Mouse (Mus musculus) small intestine, adult 2 months (tissue): Measurements from ENCODE around the gene Cmtm7.

Source experiments
- CTCF ChIP-seq: fragments of 200-500 bp; IDR thresholded peaks from 2 replicates; pipeline ENCODE4 v1.5.1; 2012; ENCODE audit warnings: low read depth, mild to moderate bottlenecking, control low read depth, inconsistent platforms, low read length, moderate library complexity, mixed read lengths; ENCODE audit not compliant: insufficient replicate concordance, insufficient read length; ENCODE audit errors: extremely low read depth
- POLR2A ChIP-seq: fragments of 200-500 bp; IDR thresholded peaks from 2 replicates; pipeline ENCODE4 v1.6.1; 2012; ENCODE audit warnings: low read depth, mild to moderate bottlenecking, control low read depth, inconsistent platforms, low read length, moderate library complexity

DNA sequence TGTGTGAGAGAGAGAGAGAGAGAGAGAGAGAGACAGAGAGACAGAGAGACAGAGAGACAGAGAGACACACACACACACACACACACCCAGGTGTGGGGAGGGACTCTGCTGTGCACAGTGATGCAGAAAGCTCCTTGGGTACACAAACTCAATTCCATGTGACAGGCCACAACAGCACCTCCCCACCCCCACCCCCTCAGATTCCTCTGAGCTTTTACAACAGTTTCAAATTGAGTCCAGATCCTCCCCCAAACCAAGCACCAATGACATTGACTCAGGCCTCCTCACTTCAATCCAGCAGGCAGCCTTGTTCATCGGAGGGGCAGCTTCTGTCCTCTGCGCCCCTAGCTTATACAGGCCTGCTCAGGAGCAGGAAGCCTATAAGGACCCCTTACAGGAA, 14.1 kb downstream of the Cmtm7 start:
- TF ChIP-seq CTCF (no peak), POLR2A (no peak)
